Mouse (Mus musculus) CH12.LX (cell line): ENCODE data around the gene Dynll2.

Source experiments
- CTCF ChIP-seq, 2 experiments: IDR thresholded peaks in 1 of 2; conservative IDR thresholded peaks in 1 of 2; 2 replicates each; pipeline ENCODE4 v1.5.1; 2011 to 2012; ENCODE audit warnings: low read depth in 2 of 2, low read length in 2 of 2, improper control_type of control experiment in 1 of 2, inconsistent platforms in 1 of 2, mild to moderate bottlenecking in 1 of 2, moderate library complexity in 1 of 2
- GABPA ChIP-seq: IDR thresholded peaks from 2 replicates; pipeline ENCODE4 v1.6.1; 2012; ENCODE audit warnings: low read depth, low read length, improper control_type of control experiment, inconsistent platforms; ENCODE audit not compliant: insufficient replicate concordance
- MAFK ChIP-seq: IDR thresholded peaks from 2 replicates; pipeline ENCODE4 v1.6.1; 2011; ENCODE audit warnings: low read length, improper control_type of control experiment; ENCODE audit not compliant: insufficient replicate concordance
- POLR2A ChIP-seq: IDR thresholded peaks from 2 replicates; pipeline ENCODE4 v1.6.1; 2011; ENCODE audit warnings: low read depth, mild to moderate bottlenecking, improper control_type of control experiment, low read length

DNA sequence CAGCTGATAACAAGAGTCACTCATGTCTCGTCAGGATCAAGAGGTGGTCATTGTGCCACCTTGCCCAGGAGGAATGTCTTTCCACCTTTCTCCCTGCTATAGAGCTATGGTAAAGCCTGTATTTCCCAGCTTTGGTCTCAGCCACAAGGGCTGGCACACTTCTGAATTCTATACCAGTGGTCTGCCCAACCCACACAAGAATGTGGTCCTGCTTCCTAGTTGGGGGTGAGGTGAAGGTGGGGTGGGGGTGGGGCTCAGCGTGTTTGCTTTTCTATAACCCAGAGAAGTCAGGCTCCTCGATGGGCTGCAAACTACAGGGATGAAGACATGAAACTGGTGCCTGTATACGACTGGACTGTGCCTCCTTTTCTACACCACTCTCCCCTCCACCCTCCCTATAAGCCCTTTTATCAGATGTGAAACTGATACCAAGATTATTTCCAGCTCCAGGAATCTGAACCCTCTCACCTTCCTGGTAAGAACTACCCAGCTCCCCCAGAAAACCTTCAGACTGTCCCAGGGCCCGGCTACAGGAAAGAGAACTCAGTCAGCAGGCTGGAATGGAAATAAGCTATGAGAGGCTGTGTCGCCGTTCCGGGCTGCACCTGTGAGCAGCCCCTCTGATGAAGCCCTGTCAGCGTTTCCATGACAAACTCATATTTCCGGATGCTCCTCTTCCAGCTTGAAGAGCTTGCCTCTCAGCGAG lies 24.0 kb upstream of the Dynll2 start:
- TF ChIP-seq GABPA (no peak), POLR2A (peak; percentile 54; the same call in 1 of the 2 replicates), CTCF (conservative IDR thresholded peaks at IDR 0.05 in 1 of 2, IDR thresholded peaks at IDR 0.05 in 1 of 2; ENCODE audit: low read depth in 2 of 2, low read length in 2 of 2) (no peak), MAFK (peak; percentile 87)
